Mouse (Mus musculus) hindbrain, embryonic 15.5 days (tissue): Measurements from ENCODE around the gene Gm45717. TPM values are rescaled to one million over a fixed set of nuclear protein-coding genes. Genes with fewer than 3 reads are reported as not detected.
"Not testable (repeated sequence)": the region's sequence is repeated elsewhere in the genome, so short reads cannot be mapped to it uniquely, and the experiment has no call there.

ENCODE experiments used
- ATAC-seq: fragments of 200-750 bp; cut with Nextera tagmentation; 2 replicates; pipeline ENCODE4 v1.8.0; 2017; ENCODE audit warnings: low read depth, moderate number of reproducible peaks, moderate TSS enrichment; ENCODE audit not compliant: low FRiP score
- H3K27ac ChIP-seq: fragments of 300-500 bp; sonication (generic); replicated peaks from 2 replicates; pipeline ENCODE4 v1.5.1; 2015; ENCODE audit warnings: mild to moderate bottlenecking, inconsistent platforms
- H3K27me3 ChIP-seq: fragments of 300-500 bp; sonication (generic); 2 replicates; pipeline ENCODE4 v1.6.1; 2015; ENCODE audit warnings: control low read depth, inconsistent platforms
- H3K36me3 ChIP-seq: fragments of 300-500 bp; sonication (generic); 2 replicates; pipeline ENCODE4 v1.6.1; 2015; ENCODE audit warnings: control low read depth, inconsistent platforms
- H3K4me1 ChIP-seq: fragments of 300-500 bp; sonication (generic); replicated peaks from 2 replicates; pipeline ENCODE4 v1.6.1; 2015; ENCODE audit warnings: control low read depth, inconsistent platforms
- H3K4me2 ChIP-seq: fragments of 300-500 bp; sonication (generic); 2 replicates; pipeline ENCODE4 v1.6.1; 2015; ENCODE audit warnings: moderate library complexity, mild to moderate bottlenecking, inconsistent platforms
- H3K4me3 ChIP-seq: fragments of 300-500 bp; sonication (generic); 2 replicates; pipeline ENCODE4 v1.5.1; 2015; ENCODE audit warnings: mild to moderate bottlenecking, inconsistent platforms
- H3K9ac ChIP-seq: fragments of 300-500 bp; sonication (generic); 2 replicates; pipeline ENCODE4 v1.6.1; 2015; ENCODE audit warnings: inconsistent platforms
- H3K9me3 ChIP-seq: fragments of 300-500 bp; sonication (generic); 2 replicates; pipeline ENCODE4 v1.6.1; 2016; ENCODE audit warnings: control low read depth, inconsistent platforms
- WGBS: fragments of 180-500 bp; shearing (Covaris S2); methylation state at CpG from one replicate; pipeline ENCODE4 v1.1.7; 2015; 5-methylcytosine and 5-hydroxymethylcytosine counted together
- polyA plus RNA-seq: library from polyadenylated mRNA; unstranded; fragments of >200 nt; fragmentation: Nextera tagmentation; extraction: Ambion mirVana; gene quantifications from 2 replicates; pipeline ENCODE4 v1.2.1, GENCODE M21; 2015

The Gm45717 gene
- polyA plus RNA-seq, 1 experiment from 2014 or later, result not detected

GRCm38 (mm10) chr7:140982971-140983370 is 27.2 kb upstream of the Gm45717 start:
- WGBS, result 92% methylated on average over 7 of the region's 7 CpGs
- ATAC-seq, result no peak
- H3K4me3 ChIP-seq, result no peak overlapping the region
- H3K36me3 ChIP-seq, result no peaks in the 10 kb centered on the region
- H3K9ac ChIP-seq, result no peak overlapping the region
- H3K4me1 ChIP-seq, result no peaks in the 10 kb centered on the region
- no peaks in the 10 kb centered on the region for H3K27me3 ChIP-seq
- no peak overlapping the region for H3K4me2 ChIP-seq
- H3K9me3 ChIP-seq, result no peaks in the 10 kb centered on the region
- H3K27ac ChIP-seq, result no peak overlapping the region

- Histone ChIP-seq H3K27ac (no peak overlapping the region), H3K4me3 (no peak overlapping the region), H3K9me3 (no peaks in the 10 kb centered on the region), H3K4me1 (no peaks in the 10 kb centered on the region), H3K9ac (no peak overlapping the region), H3K27me3 (no peaks in the 10 kb centered on the region), H3K4me2 (no peak overlapping the region), H3K36me3 (no peaks in the 10 kb centered on the region)
- WGBS, result 90% methylated on average over 8 of the region's 8 CpGs
- no peak for ATAC-seq
These were observed 26.0 kb upstream of the Gm45717 start for GRCm38 (mm10) chr7:140981704-140982103.

- H3K9me3 ChIP-seq, H3K9ac ChIP-seq, H3K27ac ChIP-seq, H3K4me2 ChIP-seq, H3K4me3 ChIP-seq, H3K36me3 ChIP-seq, H3K27me3 ChIP-seq, ATAC-seq, H3K4me1 ChIP-seq: not testable (repeated sequence)
- 92% methylated on average over 9 of the region's 9 CpGs for WGBS
These were observed 21.0 kb upstream of the Gm45717 start for GRCm38 (mm10) chr7:140976720-140977119.

- no peak for ATAC-seq
- Histone ChIP-seq H3K4me1 (0 out of 2 replicates have a peak, but pooled peaks cover 6% of the 10 kb centered on the region), H3K27ac (no peak overlapping the region), H3K4me3 (no peak overlapping the region), H3K9me3 (no peaks in the 10 kb centered on the region), H3K9ac (no peak overlapping the region), H3K36me3 (no peaks in the 10 kb centered on the region), H3K27me3 (no peaks in the 10 kb centered on the region), H3K4me2 (no peak overlapping the region)
- 14% methylated on average over 3 of the region's 3 CpGs for WGBS
These were observed 19.7 kb upstream of the Gm45717 start for GRCm38 (mm10) chr7:140975465-140975864.

GRCm38 (mm10) chr7:140974940-140975339 is 19.2 kb upstream of the Gm45717 start:
- 17% methylated on average over 9 of the region's 9 CpGs for WGBS

GRCm38 (mm10) chr7:140973396-140974165 is 17.8 kb upstream of the Gm45717 start:
- no peak for ATAC-seq
- Histone ChIP-seq H3K4me2 (no peak overlapping the region), H3K27ac (no peak overlapping the region), H3K27me3 (no peaks in the 10 kb centered on the region), H3K9me3 (no peaks in the 10 kb centered on the region), H3K4me3 (no peak overlapping the region), H3K4me1 (0 out of 2 replicates have a peak, but pooled peaks cover 6% of the 10 kb centered on the region), H3K9ac (no peak overlapping the region), H3K36me3 (no peaks in the 10 kb centered on the region)
- WGBS, result 16% methylated on average over 14 of the region's 14 CpGs

More at GRCm38 (mm10) chr7:140974940-140975339, 19.2 kb upstream of the Gm45717 start:
- H3K36me3 ChIP-seq, result no peaks in the 10 kb centered on the region
- H3K9me3 ChIP-seq, result no peaks in the 10 kb centered on the region
- ATAC-seq, result no peak
- H3K4me1 ChIP-seq, result 0 out of 2 replicates have a peak, but pooled peaks cover 6% of the 10 kb centered on the region
- no peaks in the 10 kb centered on the region for H3K27me3 ChIP-seq
- H3K9ac ChIP-seq, result no peak overlapping the region
- H3K27ac ChIP-seq, result no peak overlapping the region
- H3K4me3 ChIP-seq, result no peak overlapping the region
- no peak overlapping the region for H3K4me2 ChIP-seq

- Histone ChIP-seq H3K9me3 (no peaks in the 10 kb centered on the region), H3K4me2 (no peak overlapping the region), H3K36me3 (no peaks in the 10 kb centered on the region), H3K9ac (no peak overlapping the region), H3K4me3 (no peak overlapping the region), H3K27me3 (no peaks in the 10 kb centered on the region), H3K4me1 (0 out of 2 replicates have a peak, but pooled peaks cover 6% of the 10 kb centered on the region), H3K27ac (no peak overlapping the region)
- 93% methylated on average over 8 of the region's 8 CpGs for WGBS
- ATAC-seq, result no peak
These were observed 15.9 kb upstream of the Gm45717 start for GRCm38 (mm10) chr7:140971479-140972171.

- H3K36me3 ChIP-seq, result no peaks in the 10 kb centered on the region
- 0 out of 2 replicates have a peak, but pooled peaks cover 6% of the 10 kb centered on the region for H3K4me1 ChIP-seq
- H3K4me3 ChIP-seq, result no peak overlapping the region
- no peak overlapping the region for H3K9ac ChIP-seq
- no peak overlapping the region for H3K4me2 ChIP-seq
- H3K9me3 ChIP-seq, result no peaks in the 10 kb centered on the region
- ATAC-seq, result no peak
- WGBS, result 54% methylated on average over 7 of the region's 7 CpGs
- H3K27ac ChIP-seq, result no peak overlapping the region
- no peaks in the 10 kb centered on the region for H3K27me3 ChIP-seq
These were observed 15.2 kb upstream of the Gm45717 start for GRCm38 (mm10) chr7:140970931-140971330.

- ATAC-seq, H3K9me3 ChIP-seq, H3K4me1 ChIP-seq, H3K27ac ChIP-seq, H3K4me2 ChIP-seq, H3K27me3 ChIP-seq, H3K9ac ChIP-seq, H3K4me3 ChIP-seq, H3K36me3 ChIP-seq: not testable (repeated sequence)
- WGBS, result 17% methylated on average over 3 of the region's 3 CpGs
These were observed 13.0 kb upstream of the Gm45717 start for GRCm38 (mm10) chr7:140968710-140969109.

- WGBS, result 14% methylated on average over 14 of the region's 14 CpGs
- H3K9ac ChIP-seq, result no peak overlapping the region
- H3K4me2 ChIP-seq, result no peak overlapping the region
- no peak overlapping the region for H3K4me3 ChIP-seq
- H3K27ac ChIP-seq, result no peak overlapping the region
- H3K27me3 ChIP-seq, result no peaks in the 10 kb centered on the region
- no peaks in the 10 kb centered on the region for H3K9me3 ChIP-seq
- ATAC-seq, result no peak
- no peaks in the 10 kb centered on the region for H3K4me1 ChIP-seq
- H3K36me3 ChIP-seq, result no peaks in the 10 kb centered on the region
These were observed 12.3 kb upstream of the Gm45717 start for GRCm38 (mm10) chr7:140967862-140968591.

- 92% methylated on average over 4 of the region's 4 CpGs for WGBS
- ATAC-seq, result no peak
- H3K4me2 ChIP-seq, result no peak within 1 kb of the TSS
These were observed 11.2 kb upstream of the Gm45717 start, which contains the start of gene Ifitm1 for GRCm38 (mm10) chr7:140966921-140967320. TSS of gene Ifitm1 (plus strand) at chr7:140967221.

GRCm38 (mm10) chr7:140962733-140963132 is 7.0 kb upstream of the Gm45717 start:
- Histone ChIP-seq H3K4me3 (no peak overlapping the region), H3K36me3 (no peaks in the 10 kb centered on the region), H3K4me2 (no peak overlapping the region), H3K9me3 (no peaks in the 10 kb centered on the region), H3K4me1 (no peaks in the 10 kb centered on the region), H3K27me3 (no peaks in the 10 kb centered on the region), H3K27ac (no peak overlapping the region), H3K9ac (no peak overlapping the region)
- WGBS, result 64% methylated on average over 2 of the region's 2 CpGs
- ATAC-seq, result no peak

More at GRCm38 (mm10) chr7:140966921-140967320, 11.2 kb upstream of the Gm45717 start, which contains the start of gene Ifitm1:
- H3K9ac ChIP-seq, result no peak within 1 kb of the TSS
- no peaks in the 10 kb centered on the region for H3K36me3 ChIP-seq
- H3K4me3 ChIP-seq, result no peak within 1 kb of the TSS
- H3K27me3 ChIP-seq, result no peaks in the 10 kb centered on the region
- no peaks in the 10 kb centered on the region for H3K4me1 ChIP-seq
- no peak within 1 kb of the TSS for H3K27ac ChIP-seq
- H3K9me3 ChIP-seq, result no peaks in the 10 kb centered on the region
